Mouse (Mus musculus) spleen, adult 12 weeks (tissue): Measurements from ENCODE around the gene Gm21828.
"Not testable (repeated sequence)": the region's sequence is repeated elsewhere in the genome, so short reads cannot be mapped to it uniquely, and the experiment has no call there.

Experiments used
- DNase-seq: peaks from one replicate; pipeline ENCODE4 v3.0.0; 2022; ENCODE audit warnings: low spot score

The Gm21828 gene

DNA sequence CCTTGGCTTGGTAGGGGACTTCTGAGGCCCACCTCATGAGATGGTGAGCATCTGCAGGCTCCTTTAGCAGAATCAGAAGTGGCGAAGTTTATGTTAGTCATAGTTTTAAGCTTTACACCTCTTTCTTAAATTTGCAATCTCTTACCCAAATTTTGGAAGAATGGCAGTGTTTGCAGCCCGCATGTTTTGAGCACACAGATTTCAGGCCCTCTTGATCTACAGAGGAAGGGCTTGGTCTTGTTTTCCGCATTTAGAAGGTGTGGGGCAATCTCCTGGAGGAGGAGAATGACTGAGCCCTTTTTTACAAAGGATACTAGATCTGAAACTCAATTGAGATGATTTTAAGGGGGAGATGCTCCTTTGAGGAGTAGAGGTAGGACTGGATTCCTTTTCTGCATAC, at the start of gene Gm21828:
Gm21828 (minus strand) TSS at position 101 of the 400 bp plus-strand sequence.
- not testable (repeated sequence) for DNase-seq

DNA sequence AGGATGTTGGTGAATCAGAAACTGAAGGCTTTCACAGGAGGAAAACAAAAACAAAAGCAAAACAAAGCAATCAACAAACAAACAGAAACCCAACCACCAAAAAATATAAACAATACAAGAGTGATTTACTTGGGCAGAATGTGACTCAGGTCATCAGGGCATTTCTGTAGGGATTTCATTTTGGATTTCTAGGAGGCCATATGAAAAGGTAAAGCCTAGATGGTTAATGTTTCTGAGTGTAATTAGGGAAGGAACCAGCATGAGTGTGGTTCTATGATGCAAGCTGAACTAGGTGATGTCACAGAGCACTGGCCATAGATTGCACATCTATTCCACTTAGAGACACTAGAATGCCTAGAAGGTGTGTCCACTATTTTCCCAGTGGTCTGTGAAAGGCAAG, 28.4 kb upstream of the Gm21828 start, which contains the start of the genes Gm21440 and Gm21454:
Gm21440 (plus strand) TSS at position 301 of the 400 bp plus-strand sequence.
Gm21454 (plus strand) TSS at position 352 of the 400 bp plus-strand sequence.
- DNase-seq: not testable (repeated sequence)
